Mouse (Mus musculus) adrenal gland, postnatal 14 days (tissue): Measurements from ENCODE around the gene Dll1. TPM values are rescaled to one million over a fixed set of nuclear protein-coding genes. Genes with fewer than 3 reads are reported as not detected.

Source experiments
- DNase-seq: peaks from one replicate; pipeline ENCODE4 v3.0.0; 2021; ENCODE audit warnings: mixed read lengths
- total RNA-seq: library from RNA; stranded (reverse); gene quantifications from 2 replicates; pipeline ENCODE4 v1.2.3, GENCODE M21; 2021

The Dll1 gene
- total RNA-seq, 1 experiment from 2014 or later = 6.7 TPM

DNA sequence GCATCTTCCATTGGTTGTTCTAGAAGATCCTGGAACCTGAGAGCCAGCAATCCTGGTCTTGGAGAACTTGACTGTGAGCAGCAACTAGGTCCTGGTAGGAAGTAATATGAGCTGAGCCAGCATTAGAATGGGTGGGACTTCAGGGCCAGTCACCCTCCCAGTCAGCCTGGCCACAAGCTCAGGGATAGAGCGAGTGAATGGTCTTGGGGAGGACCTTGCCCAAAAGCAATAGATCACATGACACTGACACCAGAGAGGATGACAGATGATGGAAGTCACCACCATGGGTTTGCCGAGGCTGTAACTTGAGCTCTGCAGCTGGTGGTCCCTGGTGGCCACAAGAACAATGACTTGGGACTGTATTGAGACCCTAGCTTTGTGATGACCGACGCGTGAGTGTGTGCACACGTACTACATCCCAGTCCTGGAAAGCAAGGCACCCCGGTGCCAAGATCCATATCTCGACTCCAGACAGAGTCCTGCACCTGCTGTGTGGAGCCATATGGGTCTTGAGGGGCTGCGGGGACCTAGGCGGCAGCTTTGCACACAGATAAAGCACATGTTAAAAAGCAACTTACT is 46.8 kb downstream of the Dll1 start:
- no peak for DNase-seq

DNA sequence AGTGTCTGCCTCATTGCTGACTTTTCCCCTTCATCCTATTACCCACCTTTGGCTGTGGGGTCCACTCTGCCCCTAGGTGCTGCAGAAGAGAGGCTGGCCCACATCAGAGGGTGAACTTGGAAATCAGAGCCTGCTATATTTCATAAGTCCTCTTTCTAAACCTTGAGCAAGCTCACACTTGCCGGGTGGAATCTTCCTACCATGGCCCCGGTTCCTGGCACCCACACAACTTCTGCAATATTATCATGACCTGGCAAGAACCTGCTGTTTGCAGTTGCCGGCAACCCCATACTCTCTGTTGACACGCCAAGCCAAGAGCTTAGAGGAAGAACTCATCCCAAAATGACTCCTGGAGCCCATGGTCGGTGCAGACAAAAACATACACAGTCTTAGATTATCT is 49.6 kb downstream of the Dll1 start:
- peak; percentile 58 for DNase-seq

- DNase-seq = no peak
Measured at GRCm38 (mm10) chr17:15325976-15326842, 50.5 kb downstream of the Dll1 start.

- DNase-seq = no peak
Measured at GRCm38 (mm10) chr17:15323191-15323834, 53.4 kb downstream of the Dll1 start.

Other genes starting within 250 kb of the Dll1 start
- 17.3 and 18.4 TPM in 2 replicates for gene Fam120b, start 19.3 kb upstream of the Dll1 start, total RNA-seq
- 159 and 160 TPM in 2 replicates for gene Psmb1, start 122.9 kb upstream of the Dll1 start, total RNA-seq
- gene Tbp, start 123.0 kb upstream of the Dll1 start, total RNA-seq = 25.9 and 33.1 TPM in 2 replicates
- gene Pdcd2, start 150.4 kb upstream of the Dll1 start, total RNA-seq = 30.8 and 36.2 TPM in 2 replicates
- gene Prdm9, start 187.5 kb upstream of the Dll1 start, total RNA-seq = 9.1 and 9.2 TPM in 2 replicates